Mouse (Mus musculus) limb, embryonic 10.5 days (tissue): ENCODE results near the gene Syn3. TPM values are rescaled to one million over a fixed set of nuclear protein-coding genes. Genes with fewer than 3 reads are reported as not detected.

ENCODE experiments used
- DNase-seq: peaks from one replicate; pipeline ENCODE4 v3.0.0-alpha.2; 2017; ENCODE audit warnings: low spot score
- H3K27ac ChIP-seq: fragments of 300-500 bp; sonication (generic); 2 replicates; pipeline ENCODE4 v1.5.1; 2016; ENCODE audit warnings: mild to moderate bottlenecking
- H3K27me3 ChIP-seq: fragments of 300-500 bp; sonication (generic); 2 replicates; pipeline ENCODE4 v1.6.1; 2016; ENCODE audit warnings: low read depth, mild to moderate bottlenecking; ENCODE audit not compliant: poor library complexity, severe bottlenecking
- H3K36me3 ChIP-seq: fragments of 300-500 bp; sonication (generic); 2 replicates; pipeline ENCODE4 v1.6.1; 2016; ENCODE audit warnings: mild to moderate bottlenecking, moderate library complexity
- H3K4me1 ChIP-seq: fragments of 300-500 bp; sonication (generic); 2 replicates; pipeline ENCODE4 v1.6.1; 2016
- H3K4me3 ChIP-seq: fragments of 300-500 bp; sonication (generic); 2 replicates; pipeline ENCODE4 v1.5.1; 2016; ENCODE audit warnings: mild to moderate bottlenecking, moderate library complexity
- H3K9me3 ChIP-seq: fragments of 300-500 bp; sonication (generic); replicated peaks from 2 replicates; pipeline ENCODE4 v1.6.1; 2016; ENCODE audit warnings: mild to moderate bottlenecking
- WGBS: fragments of 180-500 bp; shearing (Covaris S2); methylation state at CpG from one replicate; pipeline ENCODE4 v1.1.7; 2016; 5-methylcytosine and 5-hydroxymethylcytosine counted together
- polyA plus RNA-seq: library from polyadenylated mRNA; unstranded; fragments of >200 nt; fragmentation: Nextera tagmentation; extraction: Ambion mirVana; gene quantifications from 2 replicates; pipeline ENCODE4 v1.2.1, GENCODE M21; 2016

Syn3 gene
- polyA plus RNA-seq, 1 experiment from 2014 or later = 3.6 TPM

GRCm38 (mm10) chr10:86334581-86334980 is 164.1 kb downstream of the Syn3 start:
- H3K4me3 ChIP-seq = no peak overlapping the region

GRCm38 (mm10) chr10:86332942-86333341 is 165.8 kb downstream of the Syn3 start:
- Histone ChIP-seq H3K9me3 (no peaks in the 10 kb centered on the region), H3K4me1 (peaks cover 56% of the 10 kb centered on the region), H3K27ac (no peak overlapping the region), H3K4me3 (no peak overlapping the region), H3K27me3 (no peaks in the 10 kb centered on the region), H3K36me3 (no peaks in the 10 kb centered on the region)
- WGBS = 80% methylated on average over 3 of the region's 3 CpGs
- no peak for DNase-seq

More at GRCm38 (mm10) chr10:86334581-86334980, 164.1 kb downstream of the Syn3 start:
- peak overlapping the region; percentile 47; the same call in 1 of the 2 replicates for H3K27ac ChIP-seq
- WGBS = 25% methylated on average over 8 of the region's 8 CpGs
- H3K27me3 ChIP-seq = no peaks in the 10 kb centered on the region
- peaks cover 60% of the 10 kb centered on the region for H3K4me1 ChIP-seq
- no peaks in the 10 kb centered on the region for H3K9me3 ChIP-seq
- no peak for DNase-seq
- H3K36me3 ChIP-seq = peaks cover 8% of the 10 kb centered on the region

- peaks cover 48% of the 10 kb centered on the region for H3K4me1 ChIP-seq
- DNase-seq = no peak
- H3K27ac ChIP-seq = peak overlapping the region; percentile 66
- H3K27me3 ChIP-seq = no peaks in the 10 kb centered on the region
- H3K9me3 ChIP-seq = no peaks in the 10 kb centered on the region
- H3K4me3 ChIP-seq = no peak overlapping the region
- peaks cover 8% of the 10 kb centered on the region for H3K36me3 ChIP-seq
- 51% methylated on average over 7 of the region's 7 CpGs for WGBS
Observed at GRCm38 (mm10) chr10:86331681-86332281, 166.9 kb downstream of the Syn3 start.

GRCm38 (mm10) chr10:86330993-86331680 is 167.6 kb downstream of the Syn3 start:
- DNase-seq = no peak
- H3K4me1 ChIP-seq = peaks cover 46% of the 10 kb centered on the region
- peak overlapping the region; percentile 66 for H3K27ac ChIP-seq
- H3K36me3 ChIP-seq = peaks cover 13% of the 10 kb centered on the region
- no peaks in the 10 kb centered on the region for H3K9me3 ChIP-seq
- WGBS = 42% methylated on average over 5 of the region's 5 CpGs
- H3K27me3 ChIP-seq = no peaks in the 10 kb centered on the region
- no peak overlapping the region for H3K4me3 ChIP-seq

GRCm38 (mm10) chr10:86329241-86329882 is 169.3 kb downstream of the Syn3 start:
- H3K4me1 ChIP-seq = peaks cover 39% of the 10 kb centered on the region
- H3K4me3 ChIP-seq = no peak overlapping the region
- WGBS = 94% methylated on average over 8 of the region's 8 CpGs
- H3K36me3 ChIP-seq = peaks cover 14% of the 10 kb centered on the region
- H3K9me3 ChIP-seq = no peaks in the 10 kb centered on the region
- H3K27ac ChIP-seq = no peak overlapping the region
- H3K27me3 ChIP-seq = no peaks in the 10 kb centered on the region
- DNase-seq = no peak

GRCm38 (mm10) chr10:86328691-86329090 is 170.0 kb downstream of the Syn3 start:
- WGBS = 90% methylated on average over 2 of the region's 2 CpGs
- Histone ChIP-seq H3K4me3 (no peak overlapping the region), H3K27ac (no peak overlapping the region), H3K4me1 (peaks cover 33% of the 10 kb centered on the region), H3K36me3 (peaks cover 14% of the 10 kb centered on the region), H3K27me3 (no peaks in the 10 kb centered on the region), H3K9me3 (no peaks in the 10 kb centered on the region)
- no peak for DNase-seq

- H3K4me3 ChIP-seq = no peak overlapping the region
- peaks cover 14% of the 10 kb centered on the region for H3K36me3 ChIP-seq
- H3K4me1 ChIP-seq = peaks cover 33% of the 10 kb centered on the region
- no peak for DNase-seq
- H3K27ac ChIP-seq = no peak overlapping the region
- H3K27me3 ChIP-seq = no peaks in the 10 kb centered on the region
- no peaks in the 10 kb centered on the region for H3K9me3 ChIP-seq
- WGBS = 70% methylated on average over 4 of the region's 4 CpGs
Observed at GRCm38 (mm10) chr10:86328143-86328542, 170.6 kb downstream of the Syn3 start.

- Histone ChIP-seq H3K36me3 (peaks cover 14% of the 10 kb centered on the region), H3K9me3 (no peaks in the 10 kb centered on the region), H3K4me3 (no peak overlapping the region), H3K27ac (peak overlapping the region; percentile 51; the same call in 1 of the 2 replicates), H3K27me3 (no peaks in the 10 kb centered on the region), H3K4me1 (peaks cover 39% of the 10 kb centered on the region)
- 42% methylated on average over 6 of the region's 6 CpGs for WGBS
- DNase-seq = no peak
Observed at GRCm38 (mm10) chr10:86325272-86325671, 173.4 kb downstream of the Syn3 start.

GRCm38 (mm10) chr10:86323275-86323994 is 175.3 kb downstream of the Syn3 start:
- WGBS = 70% methylated on average over 4 of the region's 4 CpGs
- no peak for DNase-seq
- no peaks in the 10 kb centered on the region for H3K9me3 ChIP-seq

GRCm38 (mm10) chr10:86322006-86322405 is 176.7 kb downstream of the Syn3 start:
- Histone ChIP-seq H3K9me3 (no peaks in the 10 kb centered on the region), H3K27me3 (no peaks in the 10 kb centered on the region), H3K36me3 (peaks cover 8% of the 10 kb centered on the region), H3K4me1 (peaks cover 42% of the 10 kb centered on the region), H3K27ac (no peak overlapping the region), H3K4me3 (no peak overlapping the region)
- WGBS = 6% methylated on average over 1 of the region's 1 CpGs
- DNase-seq = no peak

More at GRCm38 (mm10) chr10:86323275-86323994, 175.3 kb downstream of the Syn3 start:
- Histone ChIP-seq H3K4me3 (no peak overlapping the region), H3K27me3 (no peaks in the 10 kb centered on the region), H3K36me3 (peaks cover 14% of the 10 kb centered on the region), H3K27ac (0 out of 2 replicates have a peak overlapping the region, but pooled peaks have one; percentile 23), H3K4me1 (peaks cover 48% of the 10 kb centered on the region)

- no peaks in the 10 kb centered on the region for H3K27me3 ChIP-seq
- WGBS = 86% methylated on average over 8 of the region's 8 CpGs
- no peak overlapping the region for H3K27ac ChIP-seq
- H3K36me3 ChIP-seq = peaks cover under 1% of the 10 kb centered on the region; the same call in 1 of the 2 replicates
- DNase-seq = no peak
- H3K4me1 ChIP-seq = peaks cover 42% of the 10 kb centered on the region
- H3K9me3 ChIP-seq = no peaks in the 10 kb centered on the region
- no peak overlapping the region for H3K4me3 ChIP-seq
Observed at GRCm38 (mm10) chr10:86321194-86321593, 177.5 kb downstream of the Syn3 start.

GRCm38 (mm10) chr10:86320204-86320603 is 178.5 kb downstream of the Syn3 start:
- no peaks in the 10 kb centered on the region for H3K27me3 ChIP-seq
- peaks cover 47% of the 10 kb centered on the region for H3K4me1 ChIP-seq
- no peak overlapping the region for H3K27ac ChIP-seq
- no peaks in the 10 kb centered on the region for H3K9me3 ChIP-seq
- WGBS = 95% methylated on average over 5 of the region's 5 CpGs
- no peak overlapping the region for H3K4me3 ChIP-seq
- H3K36me3 ChIP-seq = no peaks in the 10 kb centered on the region
- no peak for DNase-seq
